Mouse (Mus musculus): ENCODE data around the gene Adcy2. TPM values are rescaled to one million over a fixed set of nuclear protein-coding genes. Genes with fewer than 3 reads are reported as not detected.

Adcy2 gene
- 0.43 TPM for polyA plus RNA-seq (2015; fragmentation: Illumina TruSeq; extraction: RNeasy Lipid Tissue Mini Kit (QIAGEN cat#74804); ENCODE audit: insufficient read depth, low replicate concordance)

DNA sequence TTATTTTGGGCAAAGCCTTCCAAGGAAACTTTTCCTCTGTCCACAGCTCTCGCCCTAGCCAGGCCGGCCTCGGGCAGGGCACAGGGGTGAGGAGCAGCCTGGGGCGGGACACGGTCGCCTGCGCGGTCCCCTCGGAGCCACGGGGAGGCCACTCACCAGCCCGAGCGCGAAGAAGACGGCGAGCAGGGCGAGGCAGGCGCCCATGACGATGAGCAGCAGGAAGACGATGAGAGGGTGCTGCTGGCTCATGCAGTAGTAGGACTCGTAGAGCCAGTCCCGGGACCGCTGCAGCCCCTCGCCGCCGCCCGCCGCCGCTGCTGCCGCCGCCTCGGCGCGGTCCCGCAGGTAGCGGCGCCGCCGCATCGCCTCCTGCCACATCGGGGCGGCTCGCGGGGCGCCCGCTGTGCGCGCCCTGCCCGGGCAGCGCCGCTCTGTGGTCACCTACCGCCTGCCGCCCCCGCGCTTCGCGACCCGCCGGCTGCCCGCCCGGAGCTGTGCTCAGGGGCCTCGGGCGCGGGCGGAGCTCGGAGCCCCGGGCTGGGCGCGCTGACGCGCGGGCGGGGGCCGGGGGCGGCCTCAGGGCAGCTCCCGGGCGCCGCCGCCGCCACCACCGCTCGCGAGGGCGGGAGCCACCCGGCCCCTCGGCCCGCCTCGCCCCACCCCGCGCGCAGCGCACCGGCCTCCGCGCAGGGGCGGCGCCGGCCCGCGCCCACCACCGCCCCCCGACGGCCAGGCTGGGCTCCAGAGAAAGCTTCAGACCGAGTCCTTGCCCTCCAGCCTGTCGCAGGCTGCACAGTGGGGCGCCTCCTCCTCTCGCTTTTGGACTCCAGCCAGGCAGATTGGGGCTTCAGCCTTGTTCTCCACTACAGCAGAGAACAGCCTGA is at the start of gene Adcy2:
Gene Adcy2, minus strand, starts transcription at position 624 of the 884 bp plus-strand sequence.

DNA sequence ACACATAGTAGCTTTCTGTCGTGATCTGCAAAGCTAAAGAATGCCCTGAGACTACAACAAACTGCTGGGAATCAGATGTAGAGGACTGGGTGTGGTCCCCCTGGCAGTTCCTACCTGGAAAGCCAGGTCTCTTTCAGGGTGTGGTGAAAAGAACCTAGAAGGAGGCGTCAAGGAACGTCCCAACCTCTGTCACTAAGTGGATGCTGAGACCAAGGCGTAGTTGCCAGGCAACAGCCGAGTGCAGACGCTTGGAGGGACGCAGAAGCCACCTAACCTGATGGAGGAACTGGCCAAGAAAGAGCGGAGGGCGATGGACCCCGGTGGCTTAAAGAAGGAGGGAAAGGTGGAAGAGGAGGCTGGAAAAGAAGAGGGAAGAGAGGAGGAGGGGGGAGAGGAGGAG is 402.1 kb downstream of the Adcy2 start, which contains the start of gene 1700001L19Rik:
Gene 1700001L19Rik, plus strand, starts transcription at position 223 of the 400 bp plus-strand sequence.

DNA sequence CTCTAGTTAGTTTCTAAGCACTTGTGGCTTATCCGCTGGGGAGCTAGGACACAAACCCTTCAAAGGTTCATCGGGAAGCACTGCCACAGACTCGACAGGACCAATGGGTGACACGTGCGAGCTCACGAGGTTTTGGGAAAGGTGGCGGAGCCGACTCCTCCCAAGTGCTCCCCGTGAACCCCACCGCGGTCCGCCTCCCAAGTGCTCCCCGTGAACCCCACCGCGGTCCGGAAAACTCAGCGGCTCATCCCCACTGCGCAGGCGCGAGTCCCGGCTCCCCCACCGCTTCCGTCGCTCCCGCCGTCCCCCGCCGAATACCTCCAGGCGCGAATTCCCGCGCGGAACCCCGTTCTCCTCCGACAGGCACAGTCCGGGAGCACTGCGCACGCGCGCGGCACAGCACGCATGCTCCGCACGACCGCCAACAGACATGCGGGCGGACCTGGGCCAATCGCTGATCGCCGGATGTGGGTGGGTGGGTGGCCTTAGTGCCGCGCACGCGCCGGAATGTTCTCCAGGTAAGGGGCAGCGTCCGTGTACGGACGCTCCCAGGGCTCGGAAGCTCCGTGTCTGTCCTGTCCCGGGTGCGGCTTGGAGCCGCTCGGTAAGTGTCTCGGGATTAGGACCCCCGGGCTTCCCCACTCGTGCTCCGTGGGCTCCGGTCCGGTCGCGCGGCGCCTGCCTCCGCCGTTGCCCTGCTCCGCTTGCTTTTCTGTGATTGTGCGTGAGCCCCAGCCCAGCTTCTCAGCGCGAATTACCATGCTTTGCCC is 417.4 kb downstream of the Adcy2 start, which contains the start of the genes Mtrr and Fastkd3:
Gene Mtrr, minus strand, starts transcription at position 403 of the 770 bp plus-strand sequence.
Gene Fastkd3, plus strand, starts transcription at position 488 of the 770 bp plus-strand sequence.

